Mouse (Mus musculus) liver (tissue): Measurements from ENCODE around the gene Ywhah.

Experiments used
- DNase-seq: peaks from one replicate; pipeline ENCODE4 v3.0.0-alpha.2; 2020; ENCODE audit warnings: mixed read lengths

Gene Ywhah

DNA sequence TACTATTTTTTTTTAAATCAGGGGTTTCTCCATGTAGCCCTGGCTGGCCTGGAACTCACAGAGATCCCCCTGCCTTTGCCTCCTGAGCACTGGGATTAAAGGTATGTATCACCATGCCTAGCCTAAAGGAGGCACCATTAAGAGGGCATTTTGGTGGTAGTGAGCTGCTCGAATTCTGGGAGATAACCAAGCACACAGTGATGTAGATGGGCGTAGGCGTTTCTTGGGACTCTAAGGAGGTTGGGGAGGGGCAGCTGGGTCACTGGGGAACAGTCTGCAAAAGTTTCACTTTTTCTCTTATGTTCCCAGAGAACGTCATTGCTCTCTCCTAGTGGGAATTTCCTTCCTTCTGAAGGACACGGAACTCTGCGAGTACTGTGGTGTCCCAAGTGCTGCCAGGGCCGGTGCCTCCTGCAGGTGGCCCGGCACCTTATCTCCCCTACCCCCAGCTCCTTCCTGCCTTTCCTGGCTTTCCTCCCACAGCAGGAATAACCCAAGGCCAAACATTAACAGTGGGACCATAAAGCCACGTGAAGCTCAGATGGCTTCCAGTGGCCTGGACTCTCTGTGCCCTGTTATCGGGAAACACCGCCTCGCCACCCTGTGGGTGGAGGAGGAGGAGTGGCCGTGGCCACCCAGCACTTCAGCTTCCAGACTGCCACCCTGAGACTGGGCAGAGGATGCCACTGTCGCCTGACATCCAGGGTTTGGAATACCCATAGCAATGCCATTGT is 34.4 kb downstream of the Ywhah start:
- DNase-seq, result peak; percentile 49

DNA sequence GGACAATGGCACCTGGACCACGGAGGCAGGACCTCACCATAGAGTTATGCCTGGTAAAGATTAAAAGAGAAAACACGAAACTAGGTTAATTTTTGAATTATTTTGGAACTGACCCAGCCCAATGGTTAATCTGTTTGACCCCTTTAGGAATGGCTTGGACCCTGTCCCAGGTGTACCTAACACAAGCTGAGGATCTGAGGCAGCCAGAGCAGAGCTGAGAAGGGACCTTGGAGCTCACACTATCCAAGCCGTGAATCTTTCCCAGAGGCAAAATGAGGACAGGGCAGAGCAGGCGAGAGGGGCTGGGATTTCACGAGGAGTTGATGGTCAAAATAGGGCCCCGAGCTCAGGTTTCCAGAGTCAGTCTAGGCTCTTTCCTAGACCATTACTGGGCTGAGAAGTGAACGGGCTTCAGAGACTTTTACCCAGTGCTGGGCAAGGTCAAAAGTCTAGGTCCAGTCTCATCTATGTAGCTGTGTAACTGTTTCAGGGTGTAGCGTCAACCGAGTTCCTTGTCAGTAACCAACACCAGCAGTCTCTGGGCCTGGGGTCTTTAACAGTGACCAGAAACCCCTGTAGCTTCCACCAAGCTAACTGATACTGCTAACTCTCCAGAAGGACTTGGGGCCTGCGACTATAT is 37.6 kb downstream of the Ywhah start:
- no peak for DNase-seq

DNA sequence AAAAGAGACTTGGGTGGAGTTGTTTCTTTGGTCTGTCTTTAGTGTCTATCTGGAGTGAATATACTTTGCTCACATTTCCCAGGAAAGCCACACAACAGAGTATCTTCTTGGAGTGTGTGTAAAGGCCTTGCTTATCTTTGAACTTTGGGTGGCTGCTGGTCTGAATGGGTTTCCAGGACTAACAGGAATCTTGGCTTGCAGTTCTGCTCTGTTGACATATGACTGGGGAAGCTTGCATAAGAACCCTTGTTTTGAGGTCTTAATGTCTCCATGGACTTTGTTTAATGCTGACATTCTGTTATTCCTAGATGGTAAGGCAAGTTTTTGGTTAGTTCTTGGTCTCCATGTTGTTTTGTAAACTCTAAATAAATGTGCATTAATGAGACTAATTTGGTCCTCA is 51.5 kb downstream of the Ywhah start:
- DNase-seq, result no peak

DNA sequence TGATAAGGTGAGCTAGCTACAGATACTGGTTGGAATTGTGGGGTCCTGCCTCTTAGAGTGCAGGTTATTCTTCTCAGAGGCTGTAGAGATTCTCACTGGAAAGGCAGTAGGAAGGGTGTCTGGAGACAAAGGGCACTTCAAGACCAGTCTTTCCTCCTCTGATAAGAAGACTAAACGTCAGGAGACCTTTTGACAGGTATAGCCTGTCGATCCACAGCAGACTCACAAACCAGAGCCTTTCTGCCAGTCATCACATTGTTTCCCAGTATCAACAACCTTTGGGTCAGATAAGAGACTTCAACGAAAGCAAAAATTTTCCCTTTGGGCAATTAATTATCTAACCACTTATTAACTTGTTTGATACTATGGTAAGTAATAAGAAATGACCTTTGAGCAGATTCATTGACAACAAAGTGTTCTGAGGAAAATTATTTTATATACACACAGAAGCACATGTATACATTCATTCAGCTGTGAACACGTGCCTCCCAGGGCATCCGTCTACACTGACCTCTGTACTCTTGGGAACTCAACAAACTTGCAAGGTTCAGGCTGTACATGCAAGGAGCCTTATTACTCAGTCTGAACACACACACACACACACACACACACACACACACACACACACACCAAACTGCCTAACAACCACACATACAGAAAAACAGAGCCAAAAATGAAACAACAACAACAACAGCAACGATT is 58.0 kb downstream of the Ywhah start:
- DNase-seq, result no peak
